8 mouse cellular contexts compared by ENCODE assay signal in genomic region chr2:125781978-125782718, GRCm38 (mm10). TPM values are rescaled to one million over a fixed set of nuclear protein-coding genes. Genes with fewer than 3 reads are reported as not detected.
DNase-seq lines count a peak whose midpoint lies in the region; ATAC-seq and TF ChIP-seq lines count a peak whose summit lies in the region.

No protein-coding gene starts in this region.

- H3K27ac ChIP-seq in forebrain, embryonic 14.5 days (ENCODE audit: low read depth, low read length) = peak overlapping the region; percentile 71
- peak overlapping the region; percentile 40; the same call in 1 of the 2 replicates for H3K27ac ChIP-seq in liver, embryonic 14.5 days

- no peaks in the 10 kb centered on the region for H3K9me3 ChIP-seq in forebrain, embryonic 14.5 days (replicated peaks; ENCODE audit: control insufficient read depth, low read length)
- H3K9me3 ChIP-seq in liver, embryonic 14.5 days (ENCODE audit: control insufficient read depth, low read length) = no peaks in the 10 kb centered on the region

- peak; percentile 10 for ATAC-seq in CD4-positive, CD25-positive, alpha-beta regulatory T cell, adult 4 months
- peak; percentile 22 for ATAC-seq in forebrain, embryonic 14.5 days
- ATAC-seq in liver, embryonic 14.5 days (ENCODE audit: insufficient read depth) = peak; percentile 10; the same call in 1 of the 2 replicates

- DNase-seq in heart, adult 11 months = peak; percentile 66
- DNase-seq in heart, postnatal 10 days = no peak
- no peak for DNase-seq in forebrain, embryonic 14.5 days (ENCODE audit: low spot score)
- peak in 1 of 3 experiments; percentile 10 for DNase-seq in liver, embryonic 14.5 days (ENCODE audit: low read depth in 3 of 3, low spot score in 3 of 3)
- DNase-seq in gastrocnemius, postnatal 4 days (ENCODE audit: low spot score in 2 of 2) = no peak
- no peak for DNase-seq in thymus, postnatal 14 days
- DNase-seq in adrenal gland, adult (ENCODE audit: inconsistent age in 2 of 2, low spot score in 1 of 2) = no peak

- H3K36me3 ChIP-seq in forebrain, embryonic 14.5 days (ENCODE audit: control insufficient read depth, insufficient read depth, low read length) = no peaks in the 10 kb centered on the region
- no peaks in the 10 kb centered on the region for H3K36me3 ChIP-seq in liver, embryonic 14.5 days (replicated peaks; ENCODE audit: control insufficient read depth, insufficient read depth, low read depth)

- peak overlapping the region; percentile 77 for H3K4me2 ChIP-seq in forebrain, embryonic 14.5 days (ENCODE audit: low read length)
- H3K4me2 ChIP-seq in liver, embryonic 14.5 days (ENCODE audit: low read depth) = peak overlapping the region; percentile 87

- peak overlapping the region; percentile 80 for H3K4me3 ChIP-seq in forebrain, embryonic 14.5 days (ENCODE audit: low read depth, low read length)
- peak overlapping the region; percentile 76 to 88 for H3K4me3 ChIP-seq in liver, embryonic 14.5 days (ENCODE audit: insufficient read depth in 1 of 2, low read depth in 2 of 2, low read length in 2 of 2)

- TF ChIP-seq EP300 in liver, embryonic 14.5 days (IDR thresholded peaks at IDR 0.05; ENCODE audit: low read depth) = no peak

- H3K4me1 ChIP-seq in forebrain, embryonic 14.5 days (ENCODE audit: control insufficient read depth, insufficient read depth, low read length) = peaks cover 8% of the 10 kb centered on the region
- H3K4me1 ChIP-seq in liver, embryonic 14.5 days (replicated peaks; ENCODE audit: control insufficient read depth in 2 of 2, insufficient read depth in 2 of 2, low read length in 1 of 2) = peaks cover 6 to 16% of the 10 kb centered on the region in 2 experiments

- 3% methylated on average over 44 of the region's 44 CpGs for WGBS in forebrain, embryonic 14.5 days
- 3% methylated on average over 44 of the region's 44 CpGs for WGBS in liver, embryonic 14.5 days (ENCODE audit: insufficient replicate concordance)

- H3K9ac ChIP-seq in forebrain, embryonic 14.5 days (ENCODE audit: low read length) = peak overlapping the region; percentile 93
- H3K9ac ChIP-seq in liver, embryonic 14.5 days (replicated peaks) = peak overlapping the region; percentile 86

- H3K27me3 ChIP-seq in forebrain, embryonic 14.5 days (replicated peaks; ENCODE audit: control insufficient read depth, insufficient read depth, low read length) = no peaks in the 10 kb centered on the region
- no peaks in the 10 kb centered on the region for H3K27me3 ChIP-seq in liver, embryonic 14.5 days (ENCODE audit: control insufficient read depth, insufficient read depth, low read length)

- intact Hi-C loops in heart, postnatal 10 days (cut with DNase I) = loop anchor here (2.0 to 5.0 kb wide), 2 partner anchors 77 to 110 kb away; partner anchors contain the start of genes Cops2, Eid1 and Galk2

- TF ChIP-seq CTCF in liver, embryonic 14.5 days (IDR thresholded peaks at IDR 0.05; ENCODE audit: low read depth) = no peak

RNA-seq across cellular contexts. Expression of gene Secisbp2l, which starts 0.5 kb away (rescaled TPM):
- 10 to 100 TPM; 35.2 to 35.9 TPM for total RNA-seq in heart, postnatal 10 days (2021)
- polyA plus RNA-seq in CD4-positive, CD25-positive, alpha-beta regulatory T cell, adult 4 months (2017; shearing (Covaris generic)) = 10 to 100 TPM; 24.2 to 24.5 TPM
- 25.1 and 32.0 TPM in 2 replicates for polyA plus RNA-seq in forebrain, embryonic 14.5 days (2014; fragmentation: Nextera tagmentation; extraction: Ambion mirVana)
- 1.7 and 2.5 TPM in 2 replicates for polyA plus RNA-seq in liver, embryonic 14.5 days (2012; rRNA removed)
- polyA plus RNA-seq in liver, embryonic 14.5 days (2014; fragmentation: Nextera tagmentation; extraction: Ambion mirVana) = 3.7 and 4.6 TPM in 2 replicates
- 10 to 100 TPM; 42.5 to 50.8 TPM for total RNA-seq in gastrocnemius, postnatal 4 days (2021)

RNA-seq across cellular contexts. Expression of gene Shc4, which starts 58.2 kb away (rescaled TPM):
- under 1 TPM; 0.77 TPM for total RNA-seq in heart, postnatal 10 days (2021)
- not detected for polyA plus RNA-seq in CD4-positive, CD25-positive, alpha-beta regulatory T cell, adult 4 months (2017; shearing (Covaris generic))
- polyA plus RNA-seq in forebrain, embryonic 14.5 days (2014; fragmentation: Nextera tagmentation; extraction: Ambion mirVana) = 0.66 and 0.85 TPM in 2 replicates
- 0.52 and 0.60 TPM in 2 replicates for polyA plus RNA-seq in liver, embryonic 14.5 days (2012; rRNA removed)
- 0.50 and 0.58 TPM in 2 replicates for polyA plus RNA-seq in liver, embryonic 14.5 days (2014; fragmentation: Nextera tagmentation; extraction: Ambion mirVana)
- total RNA-seq in gastrocnemius, postnatal 4 days (2021) = 1 to 10 TPM; 3.9 to 4.1 TPM
